Mouse (Mus musculus): ENCODE results near the gene Kcnk13.
"Not testable (repeated sequence)": the region's sequence is repeated elsewhere in the genome, so short reads cannot be mapped to it uniquely, and the experiment has no call there.

The Kcnk13 gene

DNA sequence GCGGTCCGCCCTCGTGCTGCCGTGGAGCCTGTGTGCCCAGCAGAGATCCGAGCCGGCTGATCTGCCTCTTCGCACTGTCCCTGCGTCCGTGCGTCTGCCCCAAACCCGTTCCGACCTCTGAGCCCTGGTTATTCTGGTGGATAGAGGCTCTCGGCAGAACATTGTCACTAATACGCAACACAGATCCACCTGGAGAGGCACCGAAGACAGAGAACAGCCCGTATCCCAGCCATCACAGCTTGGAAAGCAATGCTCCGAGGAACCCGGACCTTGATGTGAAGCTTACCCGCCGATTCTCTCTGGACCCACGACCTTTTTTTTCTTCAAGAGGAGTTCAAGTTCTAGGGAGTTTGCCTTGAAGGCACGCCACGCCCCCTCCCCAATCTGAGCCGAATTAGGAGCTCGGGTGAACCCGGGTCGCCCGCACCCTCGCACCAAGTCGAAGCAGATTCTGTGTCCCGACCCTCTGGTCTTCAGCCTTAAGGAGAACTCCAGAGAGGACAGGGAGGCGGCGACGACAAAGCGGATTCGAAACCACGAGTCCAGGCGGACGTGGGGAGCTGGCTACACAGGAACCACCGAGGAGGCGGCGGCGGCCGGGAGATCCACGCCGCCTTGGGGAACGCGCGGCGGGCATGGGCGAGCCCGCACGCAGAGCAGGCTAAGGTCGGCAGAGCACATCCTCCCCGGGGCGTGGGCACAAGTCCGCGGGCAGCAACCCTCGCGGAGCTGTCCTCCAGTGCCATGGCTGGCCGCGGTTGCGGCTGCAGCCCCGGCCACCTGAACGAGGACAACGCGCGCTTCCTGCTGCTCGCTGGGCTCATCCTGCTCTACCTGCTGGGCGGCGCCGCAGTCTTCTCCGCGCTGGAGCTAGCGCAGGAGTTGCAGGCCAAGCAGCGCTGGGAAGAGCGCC is 1.2 kb downstream of the Kcnk13 start:
- DNase-seq (ENCODE audit: low spot score), result peak; percentile 9

- no peak for DNase-seq (ENCODE audit: low spot score)
These were observed 1.9 kb downstream of the Kcnk13 start for GRCm38 (mm10) chr12:99966116-99966770.

DNA sequence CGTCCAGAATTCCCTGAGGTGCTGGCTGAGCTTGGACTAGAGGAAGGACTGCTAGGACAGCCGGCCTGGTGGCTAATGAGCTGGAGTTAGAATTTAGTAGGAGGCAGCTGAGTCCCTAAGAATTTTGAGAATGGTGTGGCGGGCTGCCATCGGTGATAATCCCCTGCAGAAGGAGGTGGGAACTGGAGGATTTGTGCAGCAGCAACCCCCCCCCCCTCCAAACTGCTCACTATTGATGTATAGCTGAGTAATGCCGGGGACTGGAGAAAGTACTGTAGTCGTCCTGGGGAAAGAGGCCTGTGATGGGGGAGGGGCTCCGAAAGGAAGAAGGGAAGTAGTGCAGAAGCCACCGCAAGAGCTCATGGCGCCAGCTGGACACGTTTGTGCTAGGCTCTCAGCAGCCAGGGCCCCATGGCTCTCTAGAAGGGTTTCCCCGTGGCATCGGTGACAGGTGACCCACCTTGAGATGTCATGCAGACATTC is 2.6 kb downstream of the Kcnk13 start:
- peak; percentile 18 for DNase-seq (ENCODE audit: low spot score)

- DNase-seq (ENCODE audit: low spot score), result no peak
These were observed 5.6 kb downstream of the Kcnk13 start for GRCm38 (mm10) chr12:99969906-99970305.

GRCm38 (mm10) chr12:99971205-99971894 is 7.1 kb downstream of the Kcnk13 start:
- not testable (repeated sequence) for DNase-seq (ENCODE audit: low spot score)

DNA sequence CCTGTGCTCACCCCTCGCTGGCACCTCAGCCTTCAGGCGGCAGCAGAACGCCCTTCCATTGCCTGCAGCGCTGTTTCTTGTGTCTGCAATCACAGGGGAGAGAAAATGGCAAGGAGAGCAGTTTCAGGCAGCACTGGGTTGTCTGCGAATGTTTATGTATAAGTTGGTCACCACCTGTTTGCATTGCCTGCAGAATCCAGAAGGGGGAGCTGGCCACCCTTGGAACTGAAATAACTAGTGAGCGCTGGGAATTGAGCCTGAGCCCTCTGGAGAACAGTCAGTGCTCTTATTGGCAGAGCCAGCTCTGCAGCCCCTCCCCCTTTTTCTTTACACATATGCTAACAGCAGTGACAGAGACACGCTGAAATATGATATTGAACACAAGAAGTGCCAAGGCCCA is 8.5 kb downstream of the Kcnk13 start:
- no peak for DNase-seq (ENCODE audit: low spot score)

DNA sequence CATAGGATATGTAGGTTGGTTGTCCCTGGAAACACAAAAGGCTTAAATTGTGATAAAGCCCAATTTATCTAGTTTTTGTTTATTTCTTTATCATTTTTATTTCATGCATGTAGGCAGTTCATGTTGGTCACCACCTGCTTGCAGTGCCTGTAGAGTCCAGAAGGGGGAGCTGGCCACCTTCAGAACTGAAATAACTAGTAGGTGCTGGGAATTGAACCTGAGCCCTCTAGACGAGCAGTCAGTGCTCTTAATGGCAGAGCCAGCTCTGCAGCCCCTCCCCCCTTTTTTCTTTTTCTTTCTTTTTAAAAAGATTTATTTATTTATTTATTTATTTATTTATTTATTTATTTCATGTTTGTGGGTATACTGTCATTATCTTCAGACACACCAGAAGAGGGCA is 9.4 kb downstream of the Kcnk13 start:
- DNase-seq (ENCODE audit: low spot score), result no peak

DNA sequence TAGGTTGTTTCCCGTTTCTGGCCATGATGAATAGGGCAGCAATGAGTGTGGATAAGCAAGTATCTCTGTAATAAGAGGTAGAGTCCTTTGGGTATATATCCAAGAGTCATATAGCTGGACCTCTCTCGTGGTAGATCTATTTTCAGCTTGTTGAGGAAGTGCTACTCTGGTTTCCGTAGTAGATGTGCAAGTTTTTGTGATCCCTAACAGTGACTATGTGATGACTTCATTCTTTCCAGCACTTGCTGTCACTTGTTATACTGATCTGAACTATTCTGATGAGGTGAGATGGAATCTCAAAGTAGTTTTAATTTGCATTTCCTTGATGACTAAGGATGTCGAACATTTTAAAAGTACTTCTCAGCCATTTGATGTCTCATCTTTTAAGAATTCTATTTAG is 15.2 kb downstream of the Kcnk13 start:
- DNase-seq (ENCODE audit: low spot score), result no peak

DNA sequence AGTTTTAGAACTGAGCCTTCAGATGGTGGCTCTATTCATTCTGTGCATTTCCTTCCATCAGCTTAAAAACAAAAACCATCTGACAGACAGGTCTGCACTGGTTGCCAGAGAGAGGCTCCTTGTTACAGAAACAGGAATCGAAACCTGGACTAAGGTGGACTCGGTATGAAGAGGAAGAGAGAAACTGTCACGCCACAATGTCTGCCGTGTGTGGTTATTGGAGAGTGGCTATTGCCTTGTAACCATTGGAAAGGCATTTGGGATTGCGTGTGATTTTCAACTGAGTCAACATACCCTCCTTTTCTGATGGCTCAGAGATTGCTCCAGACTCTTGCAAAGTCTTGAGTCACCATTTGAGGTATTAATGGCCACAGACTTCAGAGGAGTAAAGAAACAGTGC is 22.5 kb downstream of the Kcnk13 start:
- no peak for DNase-seq (ENCODE audit: low spot score)

DNA sequence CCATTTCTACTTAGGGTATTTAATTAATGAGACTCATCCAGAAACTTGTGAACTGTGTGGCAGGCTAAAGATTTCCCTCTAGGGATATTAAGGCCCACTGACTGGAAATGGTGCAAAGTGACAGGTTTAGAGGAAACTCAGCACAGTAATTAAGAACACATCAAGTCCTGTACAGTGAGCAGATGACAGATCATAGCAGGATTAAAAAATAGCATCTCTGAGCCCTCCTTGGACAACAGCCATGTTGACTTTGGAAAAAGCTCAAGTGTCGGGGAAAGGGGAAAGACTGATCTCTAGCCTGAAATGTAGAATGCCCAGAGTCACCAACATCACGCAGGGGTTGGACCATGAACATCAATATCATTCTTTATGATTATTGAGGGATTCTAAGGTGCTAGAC is 23.8 kb downstream of the Kcnk13 start:
- DNase-seq (ENCODE audit: low spot score), result no peak

DNA sequence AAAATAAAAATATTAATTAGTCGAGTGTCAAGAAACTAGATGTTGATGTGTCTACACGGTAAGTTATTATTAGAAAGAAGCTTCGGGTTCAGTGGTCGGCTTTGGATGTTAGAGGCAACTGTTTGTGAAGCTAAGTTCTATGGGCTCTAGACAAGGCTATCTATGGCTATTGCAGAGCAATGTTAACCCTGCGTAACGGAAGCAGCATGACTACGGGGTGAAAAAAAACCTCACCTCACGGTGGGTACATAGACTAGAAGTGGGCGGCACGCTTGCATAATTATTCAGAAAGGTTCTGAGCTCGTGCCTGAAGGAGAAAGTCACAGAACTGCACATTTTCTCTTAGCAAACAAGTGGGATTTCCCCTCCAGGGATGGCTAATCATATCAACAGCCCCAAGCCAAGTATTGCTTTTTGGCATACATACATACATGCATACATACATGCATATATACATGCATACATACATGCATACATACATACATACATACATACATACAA is 28.1 kb downstream of the Kcnk13 start:
- no peak for DNase-seq (ENCODE audit: low spot score)

DNA sequence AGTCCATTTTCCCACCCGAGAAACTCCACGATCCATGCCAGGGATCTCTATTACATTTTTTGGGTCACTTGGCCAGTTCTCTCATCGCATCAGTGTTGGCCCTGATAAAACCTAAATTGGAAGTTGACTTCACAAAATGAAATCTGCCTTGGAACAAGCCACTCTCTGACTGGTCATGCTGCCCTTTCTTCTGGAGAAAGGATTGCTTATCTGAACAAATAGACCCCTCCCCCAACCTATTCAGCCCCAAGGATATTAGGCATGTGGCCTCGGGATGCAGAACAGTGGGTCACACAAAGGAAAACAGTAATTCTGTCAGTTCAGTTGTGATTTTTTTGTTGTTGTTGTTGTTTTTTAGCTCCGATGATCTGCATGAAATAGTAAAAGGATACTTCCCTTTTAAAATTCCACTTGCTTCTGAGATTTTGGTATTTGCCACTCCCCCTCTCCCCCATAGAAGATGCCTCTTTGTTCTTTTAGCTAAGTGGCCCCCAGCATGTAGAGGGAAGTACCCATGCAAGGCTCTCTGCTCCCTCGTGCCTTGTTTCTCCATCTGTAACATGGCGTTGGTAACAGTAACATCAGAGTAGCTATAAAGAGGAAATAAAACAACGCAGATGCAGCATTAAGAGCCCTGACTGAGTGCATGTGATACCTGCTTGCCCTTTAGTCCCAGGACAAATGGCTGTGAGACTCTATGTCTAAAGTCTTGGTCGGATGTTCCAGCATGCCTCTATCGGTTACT is 29.0 kb downstream of the Kcnk13 start:
- no peak for DNase-seq (ENCODE audit: low spot score)

- no peak for DNase-seq (ENCODE audit: low spot score)
These were observed 31.7 kb downstream of the Kcnk13 start for GRCm38 (mm10) chr12:99995951-99996350.

- DNase-seq (ENCODE audit: low spot score), result no peak
These were observed 35.4 kb downstream of the Kcnk13 start for GRCm38 (mm10) chr12:99999726-100000125.

DNA sequence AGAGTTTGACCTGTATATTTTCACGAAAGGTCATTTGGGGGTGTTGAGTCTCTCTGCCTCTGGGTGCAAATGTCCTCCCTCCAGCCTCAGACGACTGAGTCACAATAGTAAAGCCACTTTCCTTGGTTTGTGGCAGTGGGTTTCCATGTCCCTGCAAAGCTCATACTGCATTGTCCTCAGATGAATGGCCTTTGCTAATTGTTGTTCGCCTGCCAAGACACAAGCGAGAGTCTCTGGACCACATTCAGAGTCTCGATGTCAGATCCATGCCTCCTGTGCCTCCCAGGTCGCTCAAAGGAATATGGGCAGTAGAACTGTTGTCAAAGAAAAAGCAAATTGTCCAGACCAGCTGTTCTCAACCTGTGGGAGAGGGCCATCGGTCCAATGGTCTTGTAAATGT is 36.1 kb downstream of the Kcnk13 start:
- no peak for DNase-seq (ENCODE audit: low spot score)

DNA sequence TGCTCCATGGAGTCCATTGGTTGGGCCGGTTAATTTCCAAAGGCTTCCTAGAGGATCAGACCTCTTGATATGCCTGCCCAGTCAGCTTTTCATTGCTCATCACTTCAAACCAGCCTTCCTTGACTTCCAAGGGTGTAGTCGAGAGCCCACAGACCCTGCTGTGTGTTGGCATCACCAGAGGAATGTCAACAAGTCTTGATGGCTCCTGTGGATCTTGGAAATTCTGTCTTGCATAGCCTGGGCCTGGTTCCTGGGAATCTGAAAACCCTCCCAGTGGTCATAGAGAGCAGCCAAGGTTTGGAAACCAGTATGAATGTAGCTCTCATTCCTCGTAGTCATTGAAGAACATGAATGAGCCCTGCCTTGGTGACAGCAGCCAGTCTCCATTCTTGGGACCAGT is 36.9 kb downstream of the Kcnk13 start:
- DNase-seq (ENCODE audit: low spot score), result no peak

DNA sequence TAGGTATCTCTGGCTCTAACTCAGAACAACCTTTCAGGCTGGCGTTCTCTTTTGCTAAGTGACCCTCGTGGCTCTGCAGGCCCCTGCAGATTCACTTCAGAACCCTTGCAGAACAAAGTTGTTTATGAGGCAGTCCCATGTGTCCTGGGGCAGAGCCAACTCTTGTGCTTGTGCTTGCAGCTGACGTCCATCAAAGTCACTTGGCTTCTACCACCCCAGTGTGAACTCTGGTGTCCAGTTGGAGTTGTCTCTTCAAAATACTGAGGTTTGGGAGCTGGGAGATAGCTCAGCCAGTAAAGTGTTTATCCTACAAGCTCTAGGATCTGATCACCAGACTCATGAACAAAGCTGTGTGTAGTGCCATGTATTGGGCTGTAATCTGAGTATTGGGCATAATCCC is 37.6 kb downstream of the Kcnk13 start:
- peak; percentile 73 for DNase-seq (ENCODE audit: low spot score)

DNA sequence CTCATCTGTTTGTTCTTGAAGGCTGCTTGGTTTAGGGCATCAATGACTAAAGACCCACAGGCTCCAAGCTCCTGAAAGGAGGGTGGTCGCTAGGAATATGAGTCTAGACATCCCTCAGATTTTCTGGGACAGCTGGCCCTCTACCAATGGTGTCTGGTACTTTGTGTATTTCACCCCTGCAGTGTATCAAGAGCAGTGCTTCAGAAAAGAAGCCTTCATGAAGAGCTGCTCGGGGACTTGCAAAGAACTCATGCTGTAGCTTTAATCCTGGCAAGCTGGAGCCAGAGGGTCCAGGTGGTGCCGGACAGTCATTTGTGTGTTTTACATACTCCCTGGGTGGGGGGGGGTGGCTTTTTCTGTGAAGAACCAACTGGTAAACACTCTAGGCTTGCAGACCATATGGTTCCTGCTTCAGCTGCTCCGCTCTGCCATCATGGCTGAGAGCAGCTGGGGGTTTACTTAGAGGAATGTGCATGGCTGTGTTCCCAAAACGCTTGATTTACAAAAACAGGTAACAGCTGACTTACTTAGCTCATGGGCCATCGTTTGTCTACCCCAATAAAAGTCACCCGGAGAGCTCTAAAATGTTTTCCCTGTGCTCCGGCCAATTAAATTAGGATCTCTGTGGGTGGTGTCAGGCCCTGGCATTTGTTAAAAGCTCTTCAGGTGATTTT is 38.8 kb downstream of the Kcnk13 start:
- DNase-seq (ENCODE audit: low spot score), result no peak

DNA sequence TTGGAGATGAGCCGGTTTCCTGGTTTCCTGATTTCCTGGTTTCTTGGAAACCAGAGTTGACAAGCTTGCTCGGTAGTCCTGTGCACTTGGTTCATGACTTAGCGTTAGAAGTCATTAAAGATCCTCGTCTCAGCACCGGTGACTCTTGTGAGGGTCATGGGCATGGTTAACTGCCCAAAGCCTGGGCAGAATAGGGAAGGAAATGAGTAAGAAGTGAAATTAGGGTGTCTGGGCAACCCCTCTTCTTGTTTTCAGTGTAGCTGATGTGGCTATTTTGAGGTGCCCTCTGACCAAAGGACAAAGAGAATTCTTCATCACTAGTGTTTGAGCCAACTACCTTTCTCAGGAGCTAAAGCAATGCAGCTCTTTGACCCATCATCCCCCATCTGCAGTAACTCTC is 41.0 kb downstream of the Kcnk13 start:
- DNase-seq (ENCODE audit: low spot score), result peak; percentile 31

DNA sequence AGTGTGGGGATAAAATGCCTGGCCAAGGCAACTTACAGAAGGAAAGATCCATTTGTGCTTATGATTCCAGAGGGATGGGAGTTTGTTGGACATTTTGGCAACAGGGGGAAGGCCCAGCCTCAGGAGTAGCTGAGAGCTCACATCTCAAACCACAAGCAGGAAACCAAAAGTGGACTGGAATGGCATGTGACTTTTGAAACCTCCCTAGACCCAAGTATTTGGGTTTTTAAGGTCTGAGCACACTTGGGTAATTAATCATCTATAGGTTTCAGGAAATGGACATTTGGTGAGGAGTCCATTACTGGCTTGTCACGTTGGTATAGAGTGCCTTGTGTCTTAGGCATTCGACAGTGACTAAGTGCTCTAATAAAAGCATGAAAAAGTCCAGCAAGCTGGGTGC is 42.4 kb downstream of the Kcnk13 start:
- no peak for DNase-seq (ENCODE audit: low spot score)

DNA sequence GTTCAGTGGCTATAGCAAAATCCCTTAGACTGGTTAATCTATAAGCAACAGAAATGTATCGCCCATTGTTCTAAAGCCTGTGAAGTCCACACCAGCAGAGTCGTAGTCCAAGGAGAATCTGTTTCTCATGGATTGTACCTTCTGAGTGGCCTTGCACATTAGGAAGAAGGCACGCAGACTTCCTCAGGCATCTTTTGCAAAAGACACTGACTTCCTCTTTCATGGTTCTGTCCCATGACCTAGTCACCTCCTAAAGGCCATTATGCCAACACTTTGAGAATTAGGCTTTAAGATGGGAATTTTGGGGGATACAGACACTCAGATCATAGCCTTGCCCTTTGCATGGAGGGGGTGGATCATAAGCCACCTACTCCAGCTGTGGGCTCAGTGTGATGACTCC is 48.5 kb downstream of the Kcnk13 start:
- no peak for DNase-seq (ENCODE audit: low spot score)

Data from lung, postnatal 25 days (tissue).